Mouse (Mus musculus): ENCODE data around the gene Mcat. TPM values are rescaled to one million over a fixed set of nuclear protein-coding genes. Genes with fewer than 3 reads are reported as not detected.
A peak's percentile ranks its signal among the peaks of the same experiment; 100 is the strongest.
"Not testable (repeated sequence)": the region's sequence is repeated elsewhere in the genome, so short reads cannot be mapped to it uniquely, and the experiment has no call there.

Gene Mcat
- polyA plus RNA-seq, 1 experiment from 2014 or later, result 31.4 TPM

- 32% methylated on average over 20 of the region's 20 CpGs for WGBS
- ATAC-seq (ENCODE audit: low FRiP score), result peak; percentile 21; the same call in 1 of the 2 replicates
Measured at GRCm38 (mm10) chr15:83518215-83519048, 45.2 kb downstream of the Mcat start.

DNA sequence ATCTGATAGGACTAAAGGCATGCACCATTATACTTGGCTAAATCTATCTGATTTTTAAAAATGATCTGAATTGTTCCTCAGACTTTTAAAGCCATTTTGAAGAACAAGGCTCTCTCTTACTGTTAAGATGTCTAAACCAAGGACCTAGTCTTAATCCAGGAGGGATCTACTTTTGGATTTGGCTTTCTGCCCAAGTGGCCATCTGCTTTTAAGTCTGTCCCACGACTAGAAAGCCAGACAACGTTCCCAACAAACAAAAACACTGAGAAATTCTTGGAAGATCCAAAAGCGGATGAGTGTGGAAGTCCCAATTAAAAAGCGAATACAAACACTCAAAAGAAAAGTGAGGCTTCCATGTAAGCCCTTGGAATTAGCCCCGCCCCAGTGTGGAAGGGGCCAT lies 48.6 kb downstream of the Mcat start:
- H3K4me3 ChIP-seq (replicated peaks), result no peak overlapping the region
- no peak overlapping the region for H3K27ac ChIP-seq (replicated peaks)
- H3K9me3 ChIP-seq (replicated peaks), result no peaks in the 10 kb centered on the region
- no peak overlapping the region for H3K4me2 ChIP-seq
- 68% methylated on average over 5 of the region's 5 CpGs for WGBS
- H3K36me3 ChIP-seq, result no peaks in the 10 kb centered on the region
- no peak for ATAC-seq (ENCODE audit: low FRiP score)
- H3K9ac ChIP-seq (replicated peaks), result no peak overlapping the region
- peaks cover 16% of the 10 kb centered on the region for H3K4me1 ChIP-seq
- H3K27me3 ChIP-seq (replicated peaks), result peaks cover 4% of the 10 kb centered on the region; the same call in 1 of the 2 replicates

More at GRCm38 (mm10) chr15:83518215-83519048, 45.2 kb downstream of the Mcat start:
- no peak overlapping the region for H3K9ac ChIP-seq (replicated peaks)
- H3K27ac ChIP-seq (replicated peaks), result no peak overlapping the region
- no peaks in the 10 kb centered on the region for H3K27me3 ChIP-seq (replicated peaks)
- H3K36me3 ChIP-seq, result no peaks in the 10 kb centered on the region
- H3K4me1 ChIP-seq, result peaks cover 14% of the 10 kb centered on the region
- H3K9me3 ChIP-seq (replicated peaks), result no peaks in the 10 kb centered on the region
- 0 out of 2 replicates have a peak overlapping the region, but pooled peaks have one; percentile 27 for H3K4me2 ChIP-seq
- H3K4me3 ChIP-seq (replicated peaks), result no peak overlapping the region

- Histone ChIP-seq H3K9ac (replicated peaks) (no peak overlapping the region), H3K27me3 (replicated peaks) (peaks cover 4% of the 10 kb centered on the region; the same call in 1 of the 2 replicates), H3K4me3 (replicated peaks) (no peak overlapping the region), H3K27ac (replicated peaks) (no peak overlapping the region), H3K36me3 (no peaks in the 10 kb centered on the region), H3K9me3 (replicated peaks) (no peaks in the 10 kb centered on the region), H3K4me2 (no peak overlapping the region), H3K4me1 (peaks cover 30% of the 10 kb centered on the region)
- WGBS, result 76% methylated on average over 13 of the region's 13 CpGs
- no peak for ATAC-seq (ENCODE audit: low FRiP score)
Measured at GRCm38 (mm10) chr15:83512489-83513281, 50.9 kb downstream of the Mcat start.

- H3K27ac ChIP-seq (replicated peaks), result peak within 1 kb of the TSS; percentile 93
- H3K9me3 ChIP-seq (replicated peaks), result no peaks in the 10 kb centered on the region
- 12% methylated on average over 41 of the region's 41 CpGs for WGBS
Measured at GRCm38 (mm10) chr15:83510805-83511405, 52.7 kb downstream of the Mcat start, which contains the start of gene Ttll1. Gene Ttll1, minus strand, starts transcription at chr15:83510893.

GRCm38 (mm10) chr15:83509950-83510804 lies 53.4 kb downstream of the Mcat start:
- peaks cover 4% of the 10 kb centered on the region; the same call in 1 of the 2 replicates for H3K27me3 ChIP-seq (replicated peaks)
- H3K4me2 ChIP-seq, result peak overlapping the region; percentile 66
- peaks cover 11% of the 10 kb centered on the region for H3K36me3 ChIP-seq
- 26% methylated on average over 17 of the region's 17 CpGs for WGBS
- H3K9me3 ChIP-seq (replicated peaks), result no peaks in the 10 kb centered on the region
- H3K4me3 ChIP-seq (replicated peaks), result peak overlapping the region; percentile 73
- H3K9ac ChIP-seq (replicated peaks), result peak overlapping the region; percentile 81
- ATAC-seq (ENCODE audit: low FRiP score), result peak; percentile 86
- H3K27ac ChIP-seq (replicated peaks), result peak overlapping the region; percentile 93
- peaks cover 35% of the 10 kb centered on the region for H3K4me1 ChIP-seq

More at GRCm38 (mm10) chr15:83510805-83511405, 52.7 kb downstream of the Mcat start, which contains the start of gene Ttll1:
- peak within 1 kb of the TSS; percentile 73 for H3K4me3 ChIP-seq (replicated peaks)
- peaks cover 4% of the 10 kb centered on the region; the same call in 1 of the 2 replicates for H3K27me3 ChIP-seq (replicated peaks)
- peak within 1 kb of the TSS; percentile 81 for H3K9ac ChIP-seq (replicated peaks)
- H3K4me2 ChIP-seq, result peak within 1 kb of the TSS; percentile 66
- H3K4me1 ChIP-seq, result peaks cover 35% of the 10 kb centered on the region
- 0 out of 2 replicates have a peak, but pooled peaks cover 3% of the 10 kb centered on the region for H3K36me3 ChIP-seq
- ATAC-seq (ENCODE audit: low FRiP score), result peak; percentile 97

DNA sequence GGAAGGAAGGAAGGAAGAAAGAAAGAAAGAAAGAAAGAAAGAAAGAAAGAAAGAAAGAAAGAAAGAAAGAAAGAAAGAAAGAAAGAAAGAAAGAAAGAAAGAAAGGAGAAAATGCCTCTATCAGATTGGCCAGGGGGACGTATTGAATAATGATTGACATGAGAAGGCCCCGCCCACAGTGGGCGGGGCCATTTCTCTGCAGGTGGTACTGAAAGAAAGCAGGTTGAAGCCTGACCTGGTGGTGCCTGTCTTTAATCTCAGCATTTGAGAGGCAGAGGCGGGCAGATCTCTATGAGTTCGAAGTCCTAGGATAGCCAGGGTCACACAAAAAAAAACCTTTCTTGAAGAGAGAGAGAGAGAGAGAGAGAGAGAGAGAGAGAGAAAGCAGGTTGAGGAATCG lies 62.1 kb downstream of the Mcat start:
- not testable (repeated sequence) for H3K27me3 ChIP-seq (replicated peaks); H3K4me2 ChIP-seq; H3K9me3 ChIP-seq (replicated peaks); H3K4me3 ChIP-seq (replicated peaks); ATAC-seq (ENCODE audit: low FRiP score); H3K9ac ChIP-seq (replicated peaks); H3K27ac ChIP-seq (replicated peaks); H3K4me1 ChIP-seq
- H3K36me3 ChIP-seq, result peaks cover 84% of the 10 kb centered on the region
- WGBS, result 86% methylated on average over 6 of the region's 6 CpGs

DNA sequence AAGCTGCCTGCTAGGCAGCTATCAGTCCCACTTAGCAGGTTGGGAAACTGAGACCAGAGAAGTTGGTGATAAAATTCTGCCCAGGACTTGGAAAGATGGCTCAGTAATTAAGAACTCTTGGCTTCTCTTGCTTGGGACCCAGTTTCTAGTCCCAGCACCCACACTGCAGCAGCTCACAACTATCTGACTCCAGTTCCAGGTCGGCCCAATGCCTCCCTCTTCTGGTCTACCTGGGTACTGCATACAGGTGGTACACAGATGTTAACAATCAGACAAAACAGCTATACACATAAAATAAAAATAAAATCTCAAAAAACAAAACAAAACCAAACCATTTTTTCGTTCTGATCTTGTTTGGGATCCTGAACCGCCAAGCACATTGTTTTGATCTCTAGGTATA lies 63.2 kb downstream of the Mcat start:
- H3K9ac ChIP-seq (replicated peaks), result no peak overlapping the region
- H3K9me3 ChIP-seq (replicated peaks), result no peaks in the 10 kb centered on the region
- 57% methylated on average over 3 of the region's 3 CpGs for WGBS
- H3K27ac ChIP-seq (replicated peaks), result no peak overlapping the region
- H3K27me3 ChIP-seq (replicated peaks), result no peaks in the 10 kb centered on the region
- H3K4me1 ChIP-seq, result no peaks in the 10 kb centered on the region
- H3K36me3 ChIP-seq, result peaks cover 87% of the 10 kb centered on the region
- no peak overlapping the region for H3K4me3 ChIP-seq (replicated peaks)
- H3K4me2 ChIP-seq, result no peak overlapping the region
- no peak for ATAC-seq (ENCODE audit: low FRiP score)

DNA sequence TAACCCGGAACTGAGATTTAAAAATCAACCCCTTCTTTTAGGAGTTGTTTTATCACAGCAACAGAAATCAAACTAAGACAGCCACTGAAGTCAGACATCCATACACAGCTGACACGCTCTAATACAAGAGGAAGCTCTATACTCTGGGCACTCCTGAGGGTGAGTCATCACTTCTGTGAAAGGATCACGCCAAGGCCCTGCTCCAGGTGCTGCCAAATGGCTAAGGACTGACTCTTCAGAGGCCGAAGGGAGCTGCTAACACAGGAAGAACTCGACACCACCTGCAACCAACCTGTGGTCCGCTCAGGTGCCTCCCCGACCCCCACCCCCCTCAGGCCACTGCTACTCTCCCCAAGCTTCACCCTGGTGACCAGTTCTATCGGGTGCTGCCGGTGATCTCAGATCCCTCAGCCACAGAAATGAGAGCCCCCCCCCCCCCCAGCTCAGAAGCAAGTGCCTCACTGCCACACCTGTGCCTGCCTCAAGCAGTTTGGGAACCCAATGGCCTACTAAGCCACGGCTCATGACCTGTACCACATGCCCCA lies 64.3 kb downstream of the Mcat start:
- no peak overlapping the region for H3K27ac ChIP-seq (replicated peaks)
- 92% methylated on average over 10 of the region's 10 CpGs for WGBS
- ATAC-seq (ENCODE audit: low FRiP score), result no peak
- H3K4me2 ChIP-seq, result no peak overlapping the region
- H3K9ac ChIP-seq (replicated peaks), result no peak overlapping the region
- no peaks in the 10 kb centered on the region for H3K9me3 ChIP-seq (replicated peaks)
- peaks cover 89% of the 10 kb centered on the region for H3K36me3 ChIP-seq
- H3K4me3 ChIP-seq (replicated peaks), result no peak overlapping the region
- H3K27me3 ChIP-seq (replicated peaks), result no peaks in the 10 kb centered on the region
- H3K4me1 ChIP-seq, result no peaks in the 10 kb centered on the region

GRCm38 (mm10) chr15:83497299-83497698 lies 66.3 kb downstream of the Mcat start:
- Histone ChIP-seq H3K4me2 (no peak overlapping the region), H3K9ac (replicated peaks) (no peak overlapping the region), H3K36me3 (peaks cover 93% of the 10 kb centered on the region), H3K27ac (replicated peaks) (no peak overlapping the region), H3K4me1 (no peaks in the 10 kb centered on the region), H3K4me3 (replicated peaks) (no peak overlapping the region), H3K27me3 (replicated peaks) (no peaks in the 10 kb centered on the region), H3K9me3 (replicated peaks) (no peaks in the 10 kb centered on the region)
- WGBS, result 90% methylated on average over 6 of the region's 6 CpGs
- no peak for ATAC-seq (ENCODE audit: low FRiP score)
